Mouse (Mus musculus) neural tube, embryonic 10.5 days (tissue): Measurements from ENCODE around the gene Kcnk1.

Source experiments
- DNase-seq: peaks from one replicate; pipeline ENCODE4 v3.0.0-alpha.2; 2017; ENCODE audit warnings: low spot score; ENCODE audit errors: extremely low spot score

Kcnk1 gene

DNA sequence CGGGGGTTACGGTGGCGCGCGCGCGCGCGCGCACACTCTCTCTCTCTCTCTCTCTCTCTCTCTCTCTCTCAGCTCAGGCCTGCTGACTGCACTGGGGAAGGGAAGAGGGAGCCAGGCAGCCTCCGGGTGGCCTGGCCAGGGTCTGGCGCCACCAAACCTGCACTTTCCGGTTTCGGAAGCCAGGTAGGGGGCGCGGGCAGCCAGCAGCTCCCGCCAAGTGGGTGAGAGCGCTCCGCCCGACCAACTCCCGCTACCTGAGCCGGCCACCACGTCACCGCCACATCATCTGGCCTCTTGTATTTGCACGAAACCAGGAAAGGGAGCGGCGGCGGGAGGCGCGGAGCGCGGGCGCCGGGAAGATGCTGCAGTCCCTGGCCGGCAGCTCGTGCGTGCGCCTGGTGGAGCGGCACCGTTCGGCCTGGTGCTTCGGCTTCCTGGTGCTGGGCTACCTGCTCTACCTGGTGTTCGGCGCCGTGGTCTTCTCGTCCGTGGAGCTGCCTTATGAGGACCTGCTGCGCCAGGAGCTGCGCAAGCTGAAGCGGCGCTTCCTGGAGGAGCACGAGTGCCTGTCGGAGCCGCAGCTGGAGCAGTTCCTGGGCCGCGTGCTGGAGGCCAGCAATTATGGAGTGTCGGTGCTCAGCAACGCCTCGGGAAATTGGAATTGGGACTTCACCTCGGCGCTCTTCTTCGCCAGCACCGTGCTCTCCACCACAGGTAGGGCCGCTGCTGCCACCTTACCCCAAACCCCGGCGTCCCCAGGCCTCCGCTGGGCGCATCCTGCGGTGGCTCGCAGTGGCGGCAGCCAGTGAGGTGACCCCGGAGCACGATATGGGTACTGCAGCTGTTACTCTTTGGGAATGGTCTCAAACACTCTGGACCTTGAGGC is at the start of gene Kcnk1:
Kcnk1 (plus strand) TSS at position 70 of the 886 bp plus-strand sequence.
- peak; percentile 78 for DNase-seq

DNA sequence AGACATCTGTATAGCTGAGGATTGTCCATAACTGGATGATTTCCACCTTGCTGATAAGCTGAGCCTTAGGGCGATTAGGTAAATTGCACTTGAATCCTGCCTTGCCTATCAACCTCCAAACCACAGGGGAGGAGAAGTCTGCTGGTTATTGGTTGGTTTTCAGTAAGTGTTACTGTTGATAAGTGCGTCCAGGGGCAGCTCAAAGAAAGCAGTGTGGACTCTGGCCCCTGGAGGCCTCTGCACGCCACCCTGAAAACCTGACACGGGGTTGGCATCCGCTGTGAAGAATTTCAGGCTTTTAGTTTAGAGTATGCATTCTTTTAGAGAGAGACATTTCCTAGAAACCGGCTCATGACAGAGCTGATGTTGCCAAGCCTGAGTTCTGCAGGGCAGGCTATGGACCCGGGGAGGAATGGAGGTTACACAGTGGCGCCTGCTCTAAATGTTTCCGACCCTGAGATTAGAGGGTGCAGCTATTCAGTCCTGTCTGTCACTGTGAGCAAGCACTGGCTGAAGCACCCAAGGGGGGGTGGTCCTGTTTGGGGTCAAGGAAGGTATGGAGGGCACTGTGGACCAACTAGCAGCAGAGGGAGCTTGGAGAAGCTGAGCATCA is 46.2 kb upstream of the Kcnk1 start:
- no peak for DNase-seq

DNA sequence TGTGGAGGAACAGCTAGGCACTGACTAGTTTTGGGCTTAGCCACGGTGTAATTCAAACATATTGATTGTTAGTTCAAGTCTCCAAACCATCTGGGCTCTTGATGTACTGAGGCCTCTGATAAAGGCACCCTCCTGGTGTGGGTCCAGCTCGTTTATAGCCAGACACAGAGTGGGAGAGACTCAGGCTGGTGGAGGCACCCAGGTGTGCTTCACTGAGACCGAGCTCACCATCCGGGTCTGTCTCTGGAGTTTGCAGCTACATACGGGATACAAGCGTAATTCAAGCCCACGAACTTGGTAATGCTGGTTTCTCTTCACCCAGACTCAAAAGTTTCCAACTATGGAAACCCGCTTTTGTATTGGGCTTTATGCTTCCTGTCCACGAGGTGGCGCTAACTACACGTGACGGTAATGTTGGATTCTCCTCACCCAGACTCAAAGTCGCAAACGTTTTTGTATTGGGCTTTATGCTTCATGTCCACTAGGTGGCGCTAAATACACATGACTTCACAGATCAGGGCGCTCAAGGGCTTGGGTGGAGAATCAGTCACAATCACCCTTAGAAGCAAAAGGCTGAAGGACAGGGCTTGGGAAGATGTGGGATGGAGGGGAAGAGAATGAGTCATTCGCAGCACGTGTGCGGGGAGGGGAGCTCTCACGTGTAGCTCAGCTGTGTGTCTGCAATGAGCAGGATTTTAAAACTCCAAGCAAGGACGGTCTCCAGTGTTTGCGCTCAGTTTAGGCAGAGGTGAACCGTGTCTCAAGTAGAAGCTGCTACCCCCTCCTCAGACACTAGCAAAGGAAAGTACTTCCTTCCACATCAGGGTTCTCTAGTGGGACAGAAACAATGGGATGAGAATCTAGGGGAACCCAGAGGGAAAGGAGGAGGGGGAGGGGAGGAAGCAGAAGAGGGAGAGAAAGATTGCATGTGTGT is 44.7 kb upstream of the Kcnk1 start:
- peak; percentile 78 for DNase-seq

DNA sequence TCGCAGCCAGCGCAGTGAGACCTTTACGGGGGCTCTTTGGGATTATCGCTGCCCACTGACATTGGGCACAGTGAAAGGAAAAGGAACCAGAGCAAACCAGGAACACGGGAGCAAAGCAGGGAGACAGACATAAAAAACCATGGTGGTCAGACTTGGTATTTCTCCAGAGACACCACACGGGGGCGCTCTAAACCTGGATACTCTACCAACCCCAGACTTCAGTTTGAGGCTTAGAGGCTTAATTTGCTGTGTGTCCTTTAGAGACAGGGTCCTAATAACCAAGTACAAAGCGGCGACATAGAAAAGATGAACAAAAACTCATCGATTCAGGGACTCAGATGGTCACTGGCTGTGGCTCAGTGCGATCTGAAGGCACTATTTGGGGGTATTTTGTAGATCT is 39.3 kb upstream of the Kcnk1 start:
- peak; percentile 49 for DNase-seq

DNA sequence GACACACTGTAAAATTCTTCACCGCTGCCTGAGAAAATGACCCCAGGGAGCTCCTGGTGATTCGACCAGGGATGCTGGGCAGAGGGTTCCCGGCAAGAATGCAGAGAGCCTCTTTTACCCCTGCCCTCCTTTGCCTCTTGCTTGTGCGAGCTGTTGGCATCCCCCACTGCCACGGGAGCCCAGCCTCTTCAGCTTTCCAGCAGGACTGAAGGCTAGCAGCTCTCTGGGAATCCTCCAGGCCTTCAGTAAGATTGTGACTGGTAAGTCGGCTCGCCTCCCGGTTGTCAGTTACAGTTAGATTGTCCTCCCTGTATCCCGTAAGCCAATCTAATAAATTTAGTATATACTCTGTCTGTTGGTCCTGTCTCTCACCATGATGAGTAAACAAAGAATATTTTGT is 38.2 kb upstream of the Kcnk1 start:
- no peak for DNase-seq

DNA sequence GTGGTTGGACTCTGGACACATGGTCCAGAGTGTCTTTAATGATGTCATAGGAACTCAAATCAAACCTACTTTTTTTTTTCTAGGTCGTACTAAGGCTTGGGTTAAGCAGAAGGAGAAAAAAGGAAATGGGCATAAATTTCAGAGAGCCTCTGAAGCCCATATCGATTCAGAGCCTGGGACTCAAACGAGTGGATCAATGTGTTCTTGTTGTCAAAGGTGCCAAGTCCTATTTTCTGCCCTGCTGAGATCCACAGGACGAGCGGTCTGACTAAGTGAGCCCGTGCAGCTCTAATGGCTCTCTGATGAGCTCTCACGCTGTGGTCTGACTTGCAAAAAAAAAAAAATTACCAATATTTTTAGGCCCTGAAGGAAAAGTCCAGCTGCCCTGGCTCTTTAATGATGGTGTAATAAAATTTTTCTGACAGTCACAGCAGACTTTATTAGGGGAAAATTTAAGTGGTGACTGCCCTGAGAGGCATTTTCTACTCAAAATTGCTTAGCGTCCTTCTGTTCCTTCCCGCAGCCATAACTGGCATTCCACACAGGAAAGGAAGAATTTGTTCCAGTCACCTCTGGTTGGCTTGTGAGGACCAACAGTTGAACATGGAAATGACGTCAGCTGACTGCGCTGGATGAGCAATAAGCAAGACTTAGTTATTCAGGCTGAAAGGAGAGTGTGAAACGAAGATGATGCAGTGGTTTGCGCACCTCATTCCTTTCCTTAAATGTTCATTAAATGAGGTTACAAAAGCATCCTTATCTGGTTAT is 37.6 kb upstream of the Kcnk1 start:
- no peak for DNase-seq

DNA sequence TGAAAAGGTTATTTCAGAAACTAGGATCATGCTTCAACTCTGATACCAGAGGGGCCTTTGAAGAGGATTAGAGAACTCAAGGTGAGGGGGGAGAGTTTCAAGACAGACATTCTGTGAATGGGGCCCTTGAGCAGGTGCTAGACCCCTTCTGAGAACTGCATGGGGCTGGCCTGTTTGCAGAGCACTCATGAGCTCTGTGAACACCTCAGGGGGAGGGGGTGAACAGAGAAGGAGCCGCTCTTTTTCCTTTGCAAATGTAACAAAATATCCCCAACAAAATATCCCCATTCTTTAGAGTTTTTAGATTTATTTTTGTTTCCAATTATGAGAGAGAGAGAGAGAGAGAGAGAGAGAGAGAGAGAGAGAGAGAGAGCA is 37.0 kb upstream of the Kcnk1 start:
- no peak for DNase-seq

DNA sequence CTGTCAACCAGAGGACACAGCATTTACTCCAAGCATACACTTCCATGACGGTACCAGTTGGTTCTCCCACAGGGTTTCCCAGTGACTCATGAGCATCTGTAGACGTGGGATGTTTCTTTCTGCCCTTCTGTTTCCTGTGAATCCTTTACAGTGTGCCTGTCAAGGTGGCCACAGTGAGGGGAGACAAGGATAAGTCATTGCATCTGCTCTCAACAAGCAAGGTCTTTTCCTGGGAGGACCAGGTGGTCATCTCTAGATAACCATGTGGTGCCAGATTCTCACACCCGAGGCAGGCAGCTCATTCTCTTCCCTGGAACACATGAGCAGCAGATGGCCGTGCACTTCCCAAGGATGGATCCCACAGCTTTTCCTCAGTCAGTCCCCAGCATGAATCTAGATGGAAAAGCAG is 35.6 kb upstream of the Kcnk1 start:
- DNase-seq: no peak

DNA sequence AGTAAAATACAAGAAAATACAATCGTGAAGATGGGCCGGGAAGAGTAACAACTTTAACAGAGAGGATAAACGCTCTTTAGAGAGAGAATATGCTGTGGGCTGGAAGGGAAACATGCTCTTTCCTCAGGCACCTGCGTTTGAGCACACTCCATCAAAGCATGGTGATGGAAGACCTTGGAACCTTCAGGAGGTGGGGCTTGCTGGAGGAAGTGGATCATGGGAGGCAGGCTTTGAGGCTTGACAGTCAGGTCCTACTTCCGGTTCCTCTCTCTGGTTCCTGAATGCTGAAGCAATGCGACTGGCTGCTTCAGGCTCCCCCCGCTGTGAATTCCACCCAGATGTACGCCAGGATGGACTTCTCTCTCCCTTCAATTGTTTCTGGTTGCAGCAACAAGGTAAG is 34.9 kb upstream of the Kcnk1 start:
- no peak for DNase-seq

DNA sequence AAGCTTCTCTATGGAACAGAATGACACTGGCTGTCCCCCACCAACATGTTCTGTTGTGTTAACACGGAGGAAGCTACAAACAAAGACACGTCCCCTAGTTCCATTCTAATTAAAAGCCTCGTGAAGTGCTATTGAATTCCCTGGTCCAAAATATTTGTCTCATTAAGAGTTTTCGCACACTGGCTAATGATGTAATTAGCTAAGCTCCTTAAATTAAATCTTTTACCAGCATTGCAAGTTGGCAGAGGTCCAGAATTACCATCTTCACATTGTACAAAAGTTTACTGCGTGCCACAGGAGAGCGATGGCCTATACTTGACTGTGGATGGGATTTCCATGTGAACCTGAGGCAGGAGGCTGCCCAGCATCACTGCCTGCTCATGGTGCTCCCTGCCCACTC is 33.2 kb upstream of the Kcnk1 start:
- DNase-seq: no peak

DNA sequence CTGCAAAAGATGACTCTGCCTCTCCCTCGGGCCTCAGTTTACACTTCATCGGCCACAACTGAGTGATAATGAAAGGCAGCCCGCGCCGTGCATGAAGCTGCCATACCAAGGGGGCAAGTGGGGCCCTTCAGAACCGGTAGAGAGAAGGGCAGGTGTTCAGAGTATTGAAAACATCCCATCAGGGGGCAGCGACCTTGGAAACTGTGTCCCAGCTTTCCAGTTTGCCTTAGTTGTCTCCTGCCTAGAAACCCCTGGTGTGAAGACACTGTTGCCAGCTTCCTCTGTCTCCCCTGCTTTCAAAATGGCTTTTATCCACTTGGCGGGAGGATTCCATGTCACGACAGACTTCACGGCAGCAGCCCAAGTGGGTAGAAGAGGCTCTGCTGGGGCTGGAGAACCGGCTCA is 31.2 kb upstream of the Kcnk1 start:
- peak; percentile 16 for DNase-seq

DNA sequence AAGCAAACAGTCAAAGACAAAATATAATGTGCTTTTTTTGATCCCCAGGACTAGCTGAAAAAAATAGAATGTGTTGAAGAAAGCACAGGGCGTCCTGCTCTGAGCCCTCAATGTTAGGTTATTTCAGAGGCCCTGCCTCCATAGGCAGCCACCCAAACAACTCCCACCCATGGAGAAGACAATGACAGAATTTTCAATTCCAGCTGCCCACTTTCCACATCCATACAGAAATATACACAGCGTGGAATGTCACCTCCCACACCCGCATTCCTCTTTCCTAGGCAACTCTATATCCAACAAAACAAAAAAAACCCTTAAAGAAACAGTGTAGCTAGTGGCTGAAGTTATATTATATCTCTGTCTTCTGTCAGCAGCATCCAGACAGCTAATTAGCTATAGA is 23.6 kb upstream of the Kcnk1 start:
- no peak for DNase-seq

DNA sequence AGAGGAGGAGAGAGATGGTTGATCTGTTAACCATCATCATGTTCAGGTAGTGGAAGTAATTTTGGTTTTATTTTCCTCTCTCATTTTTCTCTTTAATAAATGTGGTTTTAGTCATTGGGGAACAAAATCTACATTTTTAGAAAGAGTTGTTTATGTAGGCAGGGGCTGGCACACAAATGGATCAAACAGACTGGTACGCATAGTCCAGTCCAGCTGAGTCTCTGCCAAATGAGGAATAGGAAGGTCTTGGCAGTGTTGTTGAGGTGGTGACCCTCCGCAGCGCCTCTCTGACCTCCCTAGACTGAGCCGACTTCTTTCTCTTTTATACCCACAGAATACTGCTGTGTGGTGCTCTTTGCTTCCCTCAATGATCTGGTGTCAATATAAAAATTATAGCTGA is 19.0 kb upstream of the Kcnk1 start:
- DNase-seq: no peak

DNA sequence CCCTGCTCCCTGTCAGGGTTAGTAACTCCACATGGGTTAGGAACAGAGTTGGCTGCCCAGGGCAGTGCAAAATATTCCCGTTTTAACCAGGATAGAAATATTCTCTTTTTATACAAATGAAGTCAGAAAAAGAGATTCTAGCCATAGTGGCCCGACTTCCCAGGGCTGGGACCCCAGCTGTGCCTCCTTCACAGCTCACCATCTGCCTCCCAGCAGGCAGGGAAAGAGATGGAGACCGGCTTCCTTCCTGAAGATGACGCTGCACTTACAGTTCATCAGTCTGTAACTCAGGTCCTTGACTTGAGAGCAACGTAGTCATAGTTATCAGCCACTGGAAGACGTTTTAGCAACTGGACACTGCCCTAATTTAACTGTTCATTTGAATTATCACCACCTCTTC is 14.1 kb upstream of the Kcnk1 start:
- no peak for DNase-seq

DNA sequence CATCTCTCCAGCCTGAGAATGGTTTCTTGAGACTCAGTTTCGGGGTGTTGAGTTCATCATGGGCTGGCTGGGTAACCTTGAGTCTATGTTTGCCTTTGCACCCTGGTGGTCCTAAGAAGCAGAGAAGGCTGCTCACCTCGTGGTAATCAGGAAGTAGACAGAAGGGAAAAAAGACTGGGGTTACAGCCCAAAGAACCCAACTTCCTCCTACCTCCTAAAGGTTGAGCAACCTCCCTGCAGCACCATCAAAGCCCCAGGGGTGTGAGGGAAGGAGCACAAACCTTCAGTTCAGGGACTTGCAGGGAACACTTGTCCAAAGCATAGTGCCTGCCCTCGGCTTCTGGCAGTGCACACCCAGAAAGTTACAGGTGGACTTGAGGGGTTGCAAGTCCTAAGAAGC is 11.5 kb upstream of the Kcnk1 start:
- no peak for DNase-seq

DNA sequence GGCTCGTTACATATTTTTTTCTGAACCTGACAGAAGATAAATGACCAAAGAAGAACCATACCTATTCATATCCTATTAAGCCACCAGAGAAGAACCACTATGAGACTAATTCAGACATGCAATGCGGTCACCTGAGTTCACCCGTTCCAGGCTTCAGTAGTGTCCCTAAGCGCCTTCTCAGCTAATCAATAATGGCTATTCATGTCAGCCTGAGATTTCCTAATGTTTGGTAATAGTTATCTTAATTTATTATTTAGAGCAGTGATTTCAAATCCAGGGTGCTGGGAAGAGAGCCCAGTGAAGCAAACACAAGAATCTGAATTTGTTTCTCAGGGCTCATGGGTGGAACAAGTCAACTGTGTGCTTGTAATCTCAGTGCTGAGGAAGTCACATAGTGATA is 10.8 kb upstream of the Kcnk1 start:
- no peak for DNase-seq

DNA sequence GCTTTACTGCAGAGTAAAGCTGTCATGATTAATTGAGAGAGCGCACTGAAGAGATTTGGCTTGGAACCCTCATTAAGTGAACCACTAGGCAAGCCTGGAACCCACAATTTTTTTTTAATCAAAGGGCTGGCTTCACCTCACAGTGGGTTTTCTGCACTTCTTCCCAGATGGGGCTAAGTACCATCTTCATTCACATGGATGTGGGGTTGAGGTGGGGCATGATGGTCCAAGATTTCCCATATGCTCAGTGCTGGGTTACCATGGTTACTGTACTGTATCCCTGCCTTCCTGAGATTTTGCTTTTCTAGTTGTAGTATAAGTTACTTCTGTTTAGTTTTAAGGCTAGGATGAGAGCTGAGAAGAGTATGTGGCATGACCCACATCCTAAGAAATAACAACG is 9.6 kb upstream of the Kcnk1 start:
- no peak for DNase-seq

DNA sequence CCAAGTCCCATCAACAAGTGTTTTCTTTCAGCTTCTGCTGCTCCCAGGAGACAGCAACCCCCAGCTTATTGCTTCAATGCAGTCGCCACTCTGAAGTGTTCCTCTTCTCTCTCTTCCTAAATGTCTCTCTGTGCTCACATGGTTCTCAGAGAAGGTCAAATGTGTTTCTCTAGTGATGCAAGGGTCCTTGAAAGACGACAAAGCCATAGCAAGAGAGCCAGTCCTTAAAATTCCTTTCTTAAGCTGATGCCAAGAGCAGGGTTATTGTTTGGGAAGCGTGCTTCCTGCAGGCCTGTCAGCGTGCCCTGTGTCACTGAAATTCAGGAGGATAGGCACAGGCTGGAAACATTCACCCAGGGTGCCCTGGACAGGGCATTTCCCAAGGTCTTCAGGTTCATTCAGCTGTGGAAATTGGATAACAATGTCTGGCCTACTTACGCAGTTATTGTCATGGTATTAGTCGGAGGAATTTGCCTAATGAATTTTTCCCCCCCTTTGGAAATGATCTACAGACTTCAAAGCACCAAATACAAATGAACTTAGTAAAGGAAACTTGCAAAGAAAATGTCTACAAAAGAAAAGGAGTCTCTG is 7.9 kb upstream of the Kcnk1 start:
- DNase-seq: no peak

DNA sequence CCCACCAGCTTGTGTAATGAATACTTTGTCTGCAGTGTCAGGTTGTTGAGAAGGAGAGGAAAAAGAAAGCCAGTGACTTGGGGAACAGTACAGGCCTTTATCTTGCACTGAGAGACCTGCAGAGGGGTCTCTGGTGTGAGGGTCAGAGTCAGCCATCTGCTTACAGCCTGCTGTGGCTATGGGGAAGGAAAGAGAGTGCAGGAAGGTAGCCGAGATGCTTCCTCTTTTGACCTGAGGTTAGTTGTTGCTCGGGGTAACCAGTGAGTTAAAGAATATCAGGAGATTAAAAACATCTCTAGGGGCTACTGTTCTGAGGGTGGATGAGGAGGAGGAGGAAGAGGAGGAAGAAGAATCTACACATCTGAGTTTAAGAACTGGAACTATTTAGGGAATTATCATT is 7.0 kb upstream of the Kcnk1 start:
- DNase-seq: no peak

DNA sequence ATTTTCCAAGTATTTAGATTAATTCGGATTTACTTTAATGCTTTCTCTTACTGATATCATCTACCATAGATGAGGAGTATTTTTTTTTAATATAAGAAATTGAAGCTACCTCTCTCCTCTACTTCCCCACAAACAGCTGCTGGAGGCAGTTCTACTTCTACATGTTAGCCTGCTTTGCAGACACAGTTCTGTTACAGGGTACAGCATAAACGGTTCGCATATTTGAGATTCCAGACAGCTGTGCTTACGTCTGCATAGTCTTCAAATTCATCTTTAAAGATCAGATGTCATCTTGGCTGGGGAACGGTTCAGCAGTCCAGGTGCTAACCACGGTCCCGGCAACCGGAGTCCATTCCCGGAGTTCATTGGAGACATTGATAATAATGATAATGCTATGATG is 1.3 kb upstream of the Kcnk1 start:
- DNase-seq: no peak
